Mouse (Mus musculus) 3T3-L1 (cell line): ENCODE data around the gene Vmn1r220.
"Not testable (repeated sequence)": the region's sequence is repeated elsewhere in the genome, so short reads cannot be mapped to it uniquely, and the experiment has no call there.

Experiments
- DNase-seq: peaks from one replicate; pipeline ENCODE4 v3.0.0-alpha.2; 2015; ENCODE audit warnings: low read depth, low spot score

Vmn1r220 gene

GRCm38 (mm10) chr13:23187875-23188274 lies at the start of gene Vmn1r220:
Gene Vmn1r220, minus strand, starts transcription at chr13:23187975.
- DNase-seq, result no peak

GRCm38 (mm10) chr13:23235847-23236246 lies 48.1 kb upstream of the Vmn1r220 start, which contains the start of gene Vmn1r222:
Gene Vmn1r222, minus strand, starts transcription at chr13:23235947.
- DNase-seq, result not testable (repeated sequence)

GRCm38 (mm10) chr13:23213827-23214226 lies 26.1 kb upstream of the Vmn1r220 start, which contains the start of gene Vmn1r221:
Gene Vmn1r221, plus strand, starts transcription at chr13:23214127.
- not testable (repeated sequence) for DNase-seq

- not testable (repeated sequence) for DNase-seq
Measured at GRCm38 (mm10) chr13:23203885-23204284, 16.1 kb upstream of the Vmn1r220 start.

GRCm38 (mm10) chr13:23166471-23166870 lies 21.3 kb downstream of the Vmn1r220 start:
- DNase-seq, result not testable (repeated sequence)

- no peak for DNase-seq
Measured at GRCm38 (mm10) chr13:23159012-23159411, 28.8 kb downstream of the Vmn1r220 start, which contains the start of gene Vmn1r219. Gene Vmn1r219, plus strand, starts transcription at chr13:23159312.

GRCm38 (mm10) chr13:23157848-23158247 lies 29.9 kb downstream of the Vmn1r220 start:
- no peak for DNase-seq

- no peak for DNase-seq
Measured at GRCm38 (mm10) chr13:23138880-23139279, 48.9 kb downstream of the Vmn1r220 start.

- DNase-seq, result no peak
Measured at GRCm38 (mm10) chr13:23133501-23133900, 54.3 kb downstream of the Vmn1r220 start.

GRCm38 (mm10) chr13:23133099-23133498 lies 54.7 kb downstream of the Vmn1r220 start, which contains the start of gene Vmn1r218:
Gene Vmn1r218, plus strand, starts transcription at chr13:23133155.
- no peak for DNase-seq
